Mouse (Mus musculus): Measurements from ENCODE around the gene Slc39a5. TPM values are rescaled to one million over a fixed set of nuclear protein-coding genes. Genes with fewer than 3 reads are reported as not detected.

Slc39a5 gene
- polyA plus RNA-seq (2012; rRNA removed) = 0.51 and 0.73 TPM in 2 replicates

DNA sequence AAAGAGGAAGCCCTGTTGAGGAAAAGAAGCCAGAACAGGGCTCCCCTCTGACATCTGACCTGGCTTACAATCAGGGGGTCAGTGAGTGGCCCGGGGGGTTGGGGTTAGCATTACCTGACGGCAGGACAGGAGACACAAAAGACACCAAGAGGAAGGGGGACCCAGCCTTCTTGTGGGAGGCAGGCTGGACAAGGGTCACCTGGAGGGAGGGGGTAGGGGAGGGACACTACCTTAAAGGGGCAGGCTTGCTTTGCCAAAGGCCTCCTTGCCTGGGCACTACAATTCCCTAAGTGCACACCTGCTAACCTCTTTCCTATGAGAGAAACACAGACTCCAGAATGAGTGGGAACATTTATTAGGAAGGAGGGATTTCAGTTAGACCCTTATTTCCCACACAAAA, at the start of gene Slc39a5:
Slc39a5 (minus strand) TSS at position 174 of the 400 bp plus-strand sequence.
- Histone ChIP-seq H3K4me3 (ENCODE audit: insufficient read depth, low read length) (no peak within 1 kb of the TSS), H3K4me1 (ENCODE audit: control insufficient read depth, insufficient read depth, low read length) (no peaks in the 10 kb centered on the region), H3K27ac (ENCODE audit: insufficient read depth, low read length) (no peak within 1 kb of the TSS)
- TF ChIP-seq POLR2A (IDR thresholded peaks at IDR 0.05; ENCODE audit: extremely low read depth, insufficient read depth, low read length) (no peak), CTCF (IDR thresholded peaks at IDR 0.05; ENCODE audit: extremely low read depth, insufficient read depth, low read length) (no peak)

DNA sequence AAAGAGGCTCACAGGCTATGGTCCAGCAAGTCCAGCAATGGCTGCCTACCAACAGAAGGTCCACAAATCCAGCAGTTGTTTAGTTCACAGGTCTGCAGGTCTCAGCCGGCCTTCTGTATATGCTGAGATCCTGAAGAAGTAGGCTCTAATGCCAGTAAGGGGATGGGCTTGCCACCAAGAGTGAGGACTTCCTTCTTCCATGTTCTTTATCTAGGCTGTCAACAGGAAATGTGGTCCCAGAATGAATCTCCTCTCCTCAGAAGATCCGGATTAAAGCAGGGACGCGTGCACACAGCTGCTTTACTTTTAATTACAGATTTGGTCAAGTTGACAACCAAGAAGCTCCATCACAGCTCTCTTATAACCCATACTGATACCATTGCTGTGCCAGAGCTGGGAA, 44.4 kb upstream of the Slc39a5 start:
- Histone ChIP-seq H3K4me1 (ENCODE audit: control insufficient read depth, insufficient read depth, low read length) (no peaks in the 10 kb centered on the region), H3K4me3 (ENCODE audit: insufficient read depth, low read length) (no peak overlapping the region), H3K27ac (ENCODE audit: insufficient read depth, low read length) (no peak overlapping the region)
- TF ChIP-seq POLR2A (IDR thresholded peaks at IDR 0.05; ENCODE audit: extremely low read depth, insufficient read depth, low read length) (no peak), CTCF (IDR thresholded peaks at IDR 0.05; ENCODE audit: extremely low read depth, insufficient read depth, low read length) (no peak)

DNA sequence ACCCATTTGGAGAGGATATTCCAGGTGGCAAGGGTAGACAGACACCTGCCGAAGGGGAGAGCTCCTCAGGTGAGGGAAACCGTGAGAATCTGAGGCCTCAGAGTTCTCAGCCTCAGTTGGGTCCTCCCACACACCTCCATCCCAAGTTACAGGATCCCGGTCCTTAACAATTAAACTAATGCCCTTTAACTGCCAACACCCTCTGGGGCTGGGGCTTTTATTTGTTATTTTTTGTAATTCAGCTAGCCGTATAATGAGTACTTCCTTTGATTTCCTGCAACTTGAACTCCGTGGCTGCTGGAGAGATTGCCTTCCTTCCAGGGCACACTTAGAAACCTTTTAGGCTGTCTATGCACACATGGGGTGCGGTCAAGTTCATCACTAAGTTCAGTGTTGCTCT, 43.3 kb upstream of the Slc39a5 start:
- Histone ChIP-seq H3K4me1 (ENCODE audit: control insufficient read depth, insufficient read depth, low read length) (peaks cover 3% of the 10 kb centered on the region; the same call in 1 of the 2 replicates), H3K27ac (ENCODE audit: insufficient read depth, low read length) (no peak overlapping the region), H3K4me3 (ENCODE audit: insufficient read depth, low read length) (no peak overlapping the region)
- no peak for TF ChIP-seq POLR2A (IDR thresholded peaks at IDR 0.05; ENCODE audit: extremely low read depth, insufficient read depth, low read length)

DNA sequence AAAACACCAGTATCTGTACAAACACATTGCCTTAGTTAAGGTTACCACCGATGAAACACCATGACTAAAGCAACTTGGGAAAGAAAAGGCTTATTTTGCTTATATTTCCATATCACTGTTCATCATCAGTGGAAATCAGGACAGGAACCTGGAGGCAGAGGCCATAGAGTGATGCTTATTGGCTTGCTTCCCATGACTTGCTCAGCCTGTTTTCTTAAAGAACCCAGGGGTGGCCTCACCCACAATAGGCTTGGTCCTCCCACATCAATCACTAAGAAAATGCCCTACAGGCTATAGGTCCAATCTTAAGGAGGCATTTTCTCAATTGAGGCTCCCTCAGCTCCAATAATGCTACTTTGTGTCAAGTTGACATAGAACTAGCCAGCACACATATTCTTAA, 41.7 kb upstream of the Slc39a5 start:
- Histone ChIP-seq H3K4me3 (ENCODE audit: insufficient read depth, low read length) (no peak overlapping the region), H3K4me1 (ENCODE audit: control insufficient read depth, insufficient read depth, low read length) (peaks cover 3% of the 10 kb centered on the region; the same call in 1 of the 2 replicates), H3K27ac (ENCODE audit: insufficient read depth, low read length) (no peak overlapping the region)
- TF ChIP-seq CTCF (IDR thresholded peaks at IDR 0.05; ENCODE audit: extremely low read depth, insufficient read depth, low read length) (no peak), POLR2A (IDR thresholded peaks at IDR 0.05; ENCODE audit: extremely low read depth, insufficient read depth, low read length) (no peak)

DNA sequence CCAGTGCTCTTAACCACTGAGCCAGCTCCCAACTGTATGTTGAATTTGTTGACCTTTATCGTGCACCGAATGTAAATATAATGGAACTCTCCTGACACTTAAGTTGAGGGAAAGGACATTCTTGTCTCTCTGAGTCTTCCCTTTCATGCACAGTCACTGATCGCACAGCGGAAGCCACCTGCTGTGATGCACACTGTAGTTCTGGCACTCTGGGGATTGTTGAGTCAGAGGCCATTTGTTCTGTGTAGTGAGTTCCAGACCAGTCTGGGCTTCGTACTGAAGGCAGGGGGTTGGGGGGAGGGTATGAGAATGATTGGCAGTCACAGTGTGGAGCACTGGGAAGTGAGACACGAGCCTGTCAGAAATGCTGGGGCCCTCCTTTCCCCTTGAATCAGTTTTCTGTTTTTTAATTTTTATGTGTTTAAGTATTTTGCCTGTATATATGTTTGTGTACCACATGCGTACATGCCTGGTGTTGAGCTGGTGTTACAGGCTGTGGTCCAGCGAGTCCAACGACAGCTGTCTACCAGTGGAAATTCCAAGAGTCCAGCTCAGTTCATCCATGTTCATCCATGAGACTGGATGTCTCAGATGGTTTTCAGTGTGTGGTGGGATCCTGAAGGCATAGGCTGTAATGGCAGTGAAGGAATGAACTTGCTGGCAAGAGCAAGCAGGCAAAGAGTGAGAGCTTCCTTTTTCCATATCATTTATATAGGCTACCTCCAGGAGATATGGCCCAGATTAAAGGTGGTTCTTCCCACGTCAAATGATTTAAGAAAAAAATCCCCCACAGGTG, 40.5 kb upstream of the Slc39a5 start:
- H3K4me1 ChIP-seq (ENCODE audit: control insufficient read depth, insufficient read depth, low read length) = peaks cover 3% of the 10 kb centered on the region; the same call in 1 of the 2 replicates
- no peak overlapping the region for H3K27ac ChIP-seq (ENCODE audit: insufficient read depth, low read length)
- TF ChIP-seq CTCF (IDR thresholded peaks at IDR 0.05; ENCODE audit: extremely low read depth, insufficient read depth, low read length) (no peak), POLR2A (IDR thresholded peaks at IDR 0.05; ENCODE audit: extremely low read depth, insufficient read depth, low read length) (no peak)
- no peak overlapping the region for H3K4me3 ChIP-seq (ENCODE audit: insufficient read depth, low read length)

DNA sequence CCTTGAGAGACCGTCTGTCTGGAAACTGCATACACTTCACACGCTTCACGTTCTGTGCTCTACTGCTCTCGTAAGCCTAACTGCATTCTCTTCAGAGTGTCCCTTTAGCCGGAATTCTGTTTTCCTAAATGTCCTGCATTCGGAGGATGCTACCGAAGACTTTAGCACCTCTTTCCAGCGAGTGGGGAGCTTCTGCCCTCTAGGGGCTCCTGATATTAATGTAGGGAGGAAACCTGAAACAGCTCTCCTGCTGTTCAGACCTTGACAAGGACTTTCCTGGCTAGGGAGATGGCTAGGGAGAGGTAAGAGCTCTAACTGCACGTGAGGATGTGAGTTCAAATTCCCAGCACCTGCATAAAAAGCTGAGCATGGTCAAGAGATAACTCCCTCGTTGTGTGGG, 39.4 kb upstream of the Slc39a5 start:
- Histone ChIP-seq H3K27ac (ENCODE audit: insufficient read depth, low read length) (no peak overlapping the region), H3K4me1 (ENCODE audit: control insufficient read depth, insufficient read depth, low read length) (peaks cover 3% of the 10 kb centered on the region; the same call in 1 of the 2 replicates), H3K4me3 (ENCODE audit: insufficient read depth, low read length) (no peak overlapping the region)
- TF ChIP-seq POLR2A (IDR thresholded peaks at IDR 0.05; ENCODE audit: extremely low read depth, insufficient read depth, low read length) (no peak), CTCF (IDR thresholded peaks at IDR 0.05; ENCODE audit: extremely low read depth, insufficient read depth, low read length) (peak; percentile 45; the same call in 1 of the 2 replicates)

DNA sequence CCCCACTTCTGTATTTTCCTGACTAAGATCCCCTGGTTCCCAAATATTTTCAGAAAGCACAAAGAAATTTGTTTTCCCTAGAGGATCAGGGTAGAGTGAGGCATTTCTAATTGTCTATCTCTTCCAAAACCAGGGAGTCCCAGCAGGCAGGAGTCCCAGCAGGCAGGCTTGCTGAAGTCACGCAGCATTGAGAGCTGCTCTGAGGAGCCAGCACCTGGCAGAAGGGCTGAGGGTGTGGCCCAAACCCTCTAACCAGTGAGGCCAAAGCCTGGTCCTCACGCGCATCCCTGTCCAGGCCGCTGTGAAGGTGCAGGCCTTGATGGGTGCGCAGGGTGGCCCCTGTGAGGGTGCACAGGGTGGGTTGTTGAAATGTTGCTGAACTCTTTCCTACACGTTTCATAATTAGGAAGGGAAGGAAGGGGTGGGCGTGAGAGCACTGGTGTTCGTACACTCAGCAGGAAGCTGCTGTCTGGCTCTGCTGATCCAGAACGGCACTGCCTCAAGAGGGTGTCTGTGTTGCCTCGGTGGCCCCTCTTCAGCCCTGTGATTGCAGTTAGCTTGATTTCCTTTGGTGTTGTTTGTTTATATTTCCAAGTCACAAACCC, 37.7 kb upstream of the Slc39a5 start:
- no peak for TF ChIP-seq POLR2A (IDR thresholded peaks at IDR 0.05; ENCODE audit: extremely low read depth, insufficient read depth, low read length)
- no peak for TF ChIP-seq CTCF (IDR thresholded peaks at IDR 0.05; ENCODE audit: extremely low read depth, insufficient read depth, low read length)
- Histone ChIP-seq H3K4me1 (ENCODE audit: control insufficient read depth, insufficient read depth, low read length) (peaks cover 3% of the 10 kb centered on the region), H3K4me3 (ENCODE audit: insufficient read depth, low read length) (no peak overlapping the region), H3K27ac (ENCODE audit: insufficient read depth, low read length) (no peak overlapping the region)

DNA sequence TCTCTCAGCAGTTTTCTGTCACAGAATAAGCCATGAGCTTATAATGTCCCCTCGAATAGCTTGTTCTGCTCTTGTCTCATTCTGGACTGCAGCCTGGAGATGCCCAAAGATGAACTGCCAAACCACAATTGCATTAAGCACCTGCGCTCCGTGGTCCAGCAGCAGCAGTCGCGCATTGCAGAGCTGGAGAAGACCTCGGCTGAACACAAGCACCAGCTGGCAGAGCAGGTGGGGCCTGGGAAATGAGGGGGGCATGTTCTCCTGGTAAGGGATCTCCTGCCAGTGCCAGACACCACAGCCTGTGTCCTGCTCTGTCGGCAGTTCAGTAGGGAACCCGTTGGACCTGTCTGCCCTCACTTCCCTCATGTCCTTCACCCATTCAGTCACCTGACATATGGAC, 35.3 kb upstream of the Slc39a5 start:
- Histone ChIP-seq H3K27ac (ENCODE audit: insufficient read depth, low read length) (no peak overlapping the region), H3K4me1 (ENCODE audit: control insufficient read depth, insufficient read depth, low read length) (peaks cover 3% of the 10 kb centered on the region), H3K4me3 (ENCODE audit: insufficient read depth, low read length) (no peak overlapping the region)
- TF ChIP-seq POLR2A (IDR thresholded peaks at IDR 0.05; ENCODE audit: extremely low read depth, insufficient read depth, low read length) (no peak), CTCF (IDR thresholded peaks at IDR 0.05; ENCODE audit: extremely low read depth, insufficient read depth, low read length) (no peak)

DNA sequence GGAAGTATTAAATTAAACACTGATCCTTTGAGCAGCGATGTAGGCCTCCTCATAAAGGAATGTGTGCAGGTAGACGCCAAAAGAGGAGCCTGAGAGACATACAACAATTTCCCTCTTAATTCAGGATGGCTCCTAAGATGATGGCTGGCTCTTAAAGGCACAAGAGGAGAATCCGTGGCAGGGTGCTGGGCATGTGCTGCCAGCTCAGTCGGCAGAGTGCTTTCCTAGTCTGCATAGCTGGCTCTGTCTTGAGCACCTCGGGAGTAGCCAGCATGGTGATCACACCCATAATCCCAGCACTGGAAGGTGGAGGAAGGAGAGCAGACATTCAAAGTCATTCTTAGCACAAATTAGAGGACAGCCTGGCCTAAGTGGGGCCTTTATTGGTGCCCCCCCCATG, 34.8 kb upstream of the Slc39a5 start:
- Histone ChIP-seq H3K4me1 (ENCODE audit: control insufficient read depth, insufficient read depth, low read length) (peaks cover 3% of the 10 kb centered on the region), H3K4me3 (ENCODE audit: insufficient read depth, low read length) (no peak overlapping the region), H3K27ac (ENCODE audit: insufficient read depth, low read length) (no peak overlapping the region)
- no peak for TF ChIP-seq POLR2A (IDR thresholded peaks at IDR 0.05; ENCODE audit: extremely low read depth, insufficient read depth, low read length)
- no peak for TF ChIP-seq CTCF (IDR thresholded peaks at IDR 0.05; ENCODE audit: extremely low read depth, insufficient read depth, low read length)

Data from cortical plate, adult 2 months (tissue).